Mouse (Mus musculus) bone marrow, adult 2 months (tissue): ENCODE results near the gene Pfkl. TPM values are rescaled to one million over a fixed set of nuclear protein-coding genes. Genes with fewer than 3 reads are reported as not detected.

Source experiments
- H3K27ac ChIP-seq: fragments of 200-500 bp; 2 replicates; pipeline ENCODE4 v1.5.1; 2012; ENCODE audit warnings: low read depth, mild to moderate bottlenecking, control low read depth, inconsistent platforms, low read length; ENCODE audit not compliant: control insufficient read depth, poor library complexity, insufficient read depth
- H3K4me1 ChIP-seq: fragments of 200-500 bp; 2 replicates; pipeline ENCODE4 v1.6.1; 2011; ENCODE audit warnings: low read length; ENCODE audit not compliant: control insufficient read depth, insufficient read depth
- H3K4me3 ChIP-seq: fragments of 200-500 bp; replicated peaks from 2 replicates; pipeline ENCODE3; 2011; ENCODE audit warnings: mild to moderate bottlenecking, low read depth, low read length, control low read depth; ENCODE audit not compliant: control insufficient read depth
- CTCF ChIP-seq: fragments of 200-500 bp; IDR thresholded peaks from 2 replicates; pipeline ENCODE4 v1.5.1; 2011; ENCODE audit warnings: low read length, control low read depth; ENCODE audit not compliant: control insufficient read depth, insufficient read depth
- POLR2A ChIP-seq: fragments of 200-500 bp; IDR thresholded peaks from 2 replicates; pipeline ENCODE4 v1.6.1; 2011; ENCODE audit warnings: low read depth, mild to moderate bottlenecking, control low read depth, low read length, borderline replicate concordance; ENCODE audit not compliant: control insufficient read depth
- WGBS: fragments of 180-500 bp; shearing (Covaris S2); methylation state at CpG from one replicate; pipeline ENCODE4 v1.1.7; 2018; 5-methylcytosine and 5-hydroxymethylcytosine counted together
- polyA plus RNA-seq: library from polyadenylated mRNA; stranded (reverse); fragments of >200 nt; gene quantifications from 2 replicates; pipeline ENCODE4 v1.2.4, GENCODE M21; 2011; ENCODE audit warnings: low replicate concordance; ENCODE audit not compliant: missing spikeins, insufficient read depth, insufficient read length

Pfkl gene
- polyA plus RNA-seq, 1 experiment: 13.3 TPM

DNA sequence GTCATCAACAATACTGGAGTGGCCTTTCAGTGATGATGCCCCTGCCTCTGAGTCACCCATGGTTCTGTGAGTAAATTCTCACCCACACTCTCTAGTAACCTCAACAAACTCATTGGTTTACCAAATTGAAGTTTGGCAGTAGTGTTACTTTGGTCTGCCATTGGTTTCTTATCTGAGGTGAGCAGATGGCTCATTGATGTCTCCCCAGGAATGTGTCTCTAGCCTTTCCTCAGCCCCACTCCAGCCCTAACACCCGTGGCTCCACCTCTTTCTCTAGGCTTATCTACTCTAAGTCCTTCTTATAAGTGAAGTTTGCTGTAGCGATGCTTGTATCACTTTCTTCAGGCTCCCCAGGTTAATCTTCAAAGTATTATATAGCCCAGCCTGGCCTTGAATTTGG, 70.2 kb downstream of the Pfkl start:
- H3K4me3 ChIP-seq: no peak overlapping the region
- TF ChIP-seq CTCF (no peak), POLR2A (no peak)
- H3K27ac ChIP-seq: no peak overlapping the region
- 60% methylated on average over 2 of the region's 2 CpGs for WGBS
- H3K4me1 ChIP-seq: no peaks in the 10 kb centered on the region

Other genes with a start within 250 kb of the Pfkl start
- not detected in 2 replicates for gene Gm3238, start 238.8 kb downstream of the Pfkl start, polyA plus RNA-seq
- gene Gm7138, start 233.1 kb downstream of the Pfkl start, polyA plus RNA-seq: not detected in 2 replicates
- gene Gm3250, start 227.5 kb downstream of the Pfkl start, polyA plus RNA-seq: not detected in 2 replicates
- gene Gm7137, start 221.9 kb downstream of the Pfkl start, polyA plus RNA-seq: not detected in 2 replicates
- not detected in 2 replicates for gene Gm9639, start 215.0 kb downstream of the Pfkl start, polyA plus RNA-seq
- gene Gm19668, start 210.9 kb downstream of the Pfkl start, polyA plus RNA-seq: not detected in 2 replicates
- not detected in 2 replicates for gene Gm9507, start 198.2 kb downstream of the Pfkl start, polyA plus RNA-seq
- not detected in 2 replicates for gene Gm2696, start 195.4 kb downstream of the Pfkl start, polyA plus RNA-seq
- gene Krtap10-4, start 183.0 kb downstream of the Pfkl start, polyA plus RNA-seq: not detected in 2 replicates
- not detected in 2 replicates for gene Krtap10-10, start 174.1 kb downstream of the Pfkl start, polyA plus RNA-seq
- not detected in 2 replicates for gene Gm36176, start 163.3 kb downstream of the Pfkl start, polyA plus RNA-seq
- gene Gm10318, start 157.2 kb downstream of the Pfkl start, polyA plus RNA-seq: not detected in 2 replicates
- not detected in 2 replicates for gene Gm3285, start 148.1 kb downstream of the Pfkl start, polyA plus RNA-seq
- 0.70 TPM in 1 of 2 replicates, not detected in the other for gene Lrrc3, start 107.5 kb downstream of the Pfkl start, polyA plus RNA-seq
- 19.2 and 53.7 TPM in 2 replicates for gene Trpm2, start 39.5 kb downstream of the Pfkl start, polyA plus RNA-seq
- 4.4 and 5.8 TPM in 2 replicates for gene 1810043G02Rik, start 31.6 kb downstream of the Pfkl start, polyA plus RNA-seq
- 6.7 TPM in 1 of 2 replicates, not detected in the other for gene Dnmt3l, start 31.9 kb upstream of the Pfkl start, polyA plus RNA-seq
- gene Aire, start 33.5 kb upstream of the Pfkl start, polyA plus RNA-seq: not detected in 2 replicates
- gene Icosl, start 59.2 kb upstream of the Pfkl start, polyA plus RNA-seq: 7.9 and 20.7 TPM in 2 replicates
- 25.3 and 31.3 TPM in 2 replicates for gene D10Jhu81e, start 159.7 kb upstream of the Pfkl start, polyA plus RNA-seq
- gene Pwp2, start 175.1 kb upstream of the Pfkl start, polyA plus RNA-seq: 7.2 and 13.9 TPM in 2 replicates
- 19.5 and 31.8 TPM in 2 replicates for gene Trappc10, start 234.6 kb upstream of the Pfkl start, polyA plus RNA-seq